Mouse (Mus musculus) myocyte (in vitro differentiated cells): ENCODE measurements around the gene Top3b.

ENCODE experiments used
- CEBPB ChIP-seq: IDR thresholded peaks from 2 replicates; pipeline ENCODE4 v1.6.1; 2011; ENCODE audit warnings: mild to moderate bottlenecking, moderate library complexity; ENCODE audit not compliant: poor library complexity, insufficient read depth, severe bottlenecking
- E2F4 ChIP-seq: IDR thresholded peaks from one replicate; pipeline ENCODE4 v1.6.1; 2011; ENCODE audit warnings: mild to moderate bottlenecking, control low read depth, moderate library complexity; ENCODE audit not compliant: insufficient read depth
- MAX ChIP-seq: IDR thresholded peaks from one replicate; pipeline ENCODE4 v1.6.1; 2011; ENCODE audit warnings: low read depth, mild to moderate bottlenecking, control low read depth
- MYOG ChIP-seq, 3 experiments: IDR thresholded peaks; one replicate each; pipeline ENCODE4 v1.6.1; 2011; ENCODE audit warnings: control low read depth in 2 of 3, low read depth in 2 of 3, mild to moderate bottlenecking in 2 of 3; ENCODE audit not compliant: insufficient read length in 2 of 3, control insufficient read depth in 1 of 3, insufficient read depth in 1 of 3
- POLR2A ChIP-seq: IDR thresholded peaks from one replicate; pipeline ENCODE4 v1.6.1; 2011; ENCODE audit warnings: low read depth, mild to moderate bottlenecking, control low read depth, moderate library complexity; ENCODE audit not compliant: insufficient read length
- POLR2AphosphoS2 ChIP-seq: IDR thresholded peaks from one replicate; pipeline ENCODE4 v1.6.1; 2011; ENCODE audit warnings: low read depth, control low read depth; ENCODE audit not compliant: insufficient read length
- TCF3 ChIP-seq: IDR thresholded peaks from one replicate; pipeline ENCODE4 v1.6.1; 2011; ENCODE audit warnings: low read depth, control low read depth; ENCODE audit not compliant: insufficient read length
- USF1 ChIP-seq: IDR thresholded peaks from one replicate; pipeline ENCODE4 v1.6.1; 2011; ENCODE audit warnings: low read depth, mild to moderate bottlenecking, control low read depth, moderate library complexity

DNA sequence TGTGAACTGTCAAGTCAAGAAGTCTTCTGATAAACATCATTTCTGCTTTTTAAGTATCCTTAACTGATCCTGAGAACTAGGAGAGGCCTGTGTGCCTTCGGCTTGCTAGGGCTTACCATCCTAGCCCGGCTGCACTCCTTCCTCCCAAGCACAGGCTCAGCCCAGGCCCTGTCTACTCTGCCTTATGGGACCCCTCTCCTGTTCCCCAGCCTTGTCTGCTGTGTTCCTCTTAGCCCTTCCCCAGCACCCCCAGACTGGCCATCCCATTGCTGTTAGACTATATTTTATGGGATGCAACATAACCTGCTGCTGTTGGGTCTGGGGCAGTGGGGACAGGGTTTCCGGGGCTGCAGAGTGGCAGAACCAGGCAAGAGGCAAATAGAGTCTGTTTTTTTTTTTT is 59.8 kb downstream of the Top3b start:
- TF ChIP-seq POLR2A (no peak), CEBPB (no peak), TCF3 (no peak), USF1 (no peak), MAX (no peak), E2F4 (no peak), MYOG (IDR thresholded peaks at IDR 0.05; ENCODE audit: control insufficient read depth in 1 of 3, insufficient read depth in 1 of 3, insufficient read length in 2 of 3, low read depth in 2 of 3) (no peak), POLR2AphosphoS2 (no peak)
